Mouse (Mus musculus) CD4-positive, CD25-positive, alpha-beta regulatory T cell, adult 2 months (primary cell): ENCODE measurements around the gene Hyal6.
A peak's percentile ranks its signal among the peaks of the same experiment; 100 is the strongest.

Experiments used
- DNase-seq: peaks from one replicate; pipeline ENCODE4 v3.0.0-alpha.2; 2012; ENCODE audit warnings: low read depth, low spot score

Gene Hyal6

GRCm38 (mm10) chr6:24732945-24733344 is at the start of gene Hyal6:
Hyal6 (plus strand) TSS chr6:24733245.
- DNase-seq, result no peak

- DNase-seq, result no peak
These were observed 45.2 kb upstream of the Hyal6 start for GRCm38 (mm10) chr6:24687871-24688270.

DNA sequence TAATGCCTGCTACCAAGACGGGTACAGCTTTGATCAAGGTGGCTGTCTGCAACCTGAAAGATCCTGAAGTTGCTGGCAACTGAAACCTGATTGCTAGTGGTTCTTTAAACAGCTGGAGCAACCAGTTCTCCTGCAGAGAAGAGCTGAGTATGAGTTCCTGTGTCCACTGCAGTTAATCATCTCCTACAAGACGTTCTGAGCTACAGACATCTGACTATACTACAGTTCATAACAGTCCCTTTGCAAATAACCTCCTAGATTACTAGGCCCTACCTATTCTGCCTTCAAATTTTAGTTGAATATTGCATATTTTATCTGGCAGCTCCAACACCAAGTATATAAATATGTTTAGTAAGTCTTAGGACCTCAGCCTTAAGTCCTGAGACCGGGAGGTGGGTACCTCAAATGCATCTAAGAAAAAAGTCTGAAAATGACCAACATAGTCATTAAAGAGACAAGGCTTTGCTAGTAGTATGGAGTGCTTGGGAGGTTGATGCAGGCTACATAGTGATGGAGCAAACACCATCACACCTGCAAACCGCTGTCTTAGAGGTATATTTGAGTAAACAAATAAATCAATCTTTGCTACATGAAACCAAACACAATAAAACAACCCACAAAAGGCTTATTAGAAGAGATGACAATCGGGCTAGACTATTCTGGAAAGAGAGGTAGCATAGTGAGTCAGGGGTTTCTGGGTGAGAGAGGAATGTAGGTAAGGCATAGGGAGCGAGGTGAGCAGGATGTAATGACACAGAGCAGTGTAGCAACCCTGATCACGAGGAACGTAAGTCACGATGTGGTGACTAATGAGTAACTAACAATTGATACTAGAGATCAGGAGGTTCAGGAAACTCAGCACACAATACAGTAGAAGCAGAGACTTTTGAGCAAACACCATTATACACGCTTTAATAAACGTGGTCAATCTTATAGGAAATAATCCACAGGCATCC is 38.3 kb upstream of the Hyal6 start:
- DNase-seq, result no peak

- no peak for DNase-seq
These were observed 36.9 kb upstream of the Hyal6 start for GRCm38 (mm10) chr6:24696117-24696516.

DNA sequence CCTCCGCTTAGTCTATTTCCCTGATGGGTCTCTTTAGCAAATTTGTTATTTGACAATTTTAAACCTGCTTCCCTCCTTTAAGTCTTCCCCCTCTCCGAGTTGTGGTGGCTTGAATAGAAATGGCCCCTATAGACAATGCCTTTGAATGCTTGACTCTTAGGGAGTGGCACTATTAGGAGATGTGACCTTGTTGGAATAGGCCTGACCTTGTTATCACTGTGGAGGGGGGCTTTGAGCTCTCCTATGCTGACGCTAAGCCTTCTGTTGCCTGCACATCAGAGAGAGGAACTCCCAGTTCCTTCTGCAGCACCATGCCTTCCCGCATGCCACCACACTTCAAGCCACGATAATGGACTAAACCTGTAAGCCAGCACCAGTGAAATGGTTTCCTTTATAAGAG is 35.8 kb upstream of the Hyal6 start:
- no peak for DNase-seq

DNA sequence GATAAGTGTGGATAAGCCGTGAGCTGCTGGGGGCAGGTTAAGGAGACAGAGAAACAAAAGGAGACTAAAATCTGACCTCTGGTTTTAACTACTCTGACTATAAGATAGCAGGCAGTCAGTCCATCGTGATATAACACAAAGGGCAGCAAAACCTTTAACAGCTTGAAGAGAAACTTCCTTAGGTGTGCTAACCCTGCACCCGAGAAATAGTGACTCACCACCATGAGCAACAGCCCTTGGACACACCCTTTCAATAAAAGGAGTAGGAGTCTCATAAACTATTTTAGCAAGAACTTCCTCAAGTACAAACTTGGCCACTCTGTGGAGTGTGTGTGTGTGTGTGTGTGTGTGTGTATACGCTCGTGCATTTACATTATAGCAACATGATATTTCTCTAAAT is 26.0 kb upstream of the Hyal6 start:
- DNase-seq, result no peak

DNA sequence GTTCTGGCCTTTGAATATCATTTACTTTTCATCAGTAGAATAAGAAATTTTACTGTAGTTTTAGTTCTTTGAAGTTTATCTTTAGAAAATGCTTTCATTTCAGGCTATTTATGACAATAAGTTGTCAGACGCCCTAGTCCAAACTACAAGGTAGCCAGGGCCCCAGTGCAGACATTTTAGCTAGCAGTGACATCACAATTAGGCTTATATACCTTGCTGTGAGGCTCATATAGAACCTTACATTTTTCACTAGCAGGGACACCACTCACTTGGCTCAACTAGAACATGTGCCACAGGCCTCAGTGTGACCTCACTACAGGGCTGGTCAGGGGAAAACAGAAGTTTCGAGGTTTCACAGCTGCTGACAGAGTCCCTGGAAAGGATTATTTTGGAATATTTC is 25.5 kb upstream of the Hyal6 start:
- no peak for DNase-seq

DNA sequence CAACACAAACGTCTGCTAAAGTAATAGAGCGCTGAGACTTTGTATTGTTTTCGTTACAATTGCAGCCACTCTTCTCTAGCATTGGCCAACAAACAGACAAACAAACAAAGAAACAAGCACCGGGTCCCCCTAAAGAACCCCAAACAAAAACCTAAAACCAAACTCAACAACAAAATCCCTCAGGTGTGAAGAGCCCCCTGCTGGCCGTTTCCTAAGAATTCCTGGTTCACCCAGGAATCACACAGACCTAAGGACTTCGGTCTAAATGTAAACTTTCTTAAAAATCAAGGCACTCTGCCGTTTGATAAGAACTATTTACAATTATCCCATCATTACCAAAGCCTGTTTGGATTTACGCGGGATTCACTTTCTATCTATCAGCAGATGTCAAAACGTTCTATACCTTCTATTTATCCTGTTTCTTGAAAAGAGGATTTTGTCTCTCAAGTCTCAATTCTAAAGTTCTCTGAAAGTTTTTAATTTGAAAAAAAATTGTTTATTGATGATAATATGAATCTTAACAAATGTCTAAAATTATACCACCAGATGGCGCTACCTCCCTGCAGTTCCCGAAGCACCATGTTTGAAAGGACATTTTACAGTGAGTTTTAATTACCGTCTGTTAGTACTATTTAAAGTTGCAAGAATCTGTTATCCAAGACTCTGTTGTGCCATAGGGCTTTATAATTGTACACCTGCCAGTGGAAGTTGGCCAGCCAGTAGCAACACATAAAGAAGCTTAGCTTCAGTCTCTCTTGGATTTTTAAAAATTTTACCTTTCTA is 11.5 kb upstream of the Hyal6 start:
- DNase-seq, result peak; percentile 58

DNA sequence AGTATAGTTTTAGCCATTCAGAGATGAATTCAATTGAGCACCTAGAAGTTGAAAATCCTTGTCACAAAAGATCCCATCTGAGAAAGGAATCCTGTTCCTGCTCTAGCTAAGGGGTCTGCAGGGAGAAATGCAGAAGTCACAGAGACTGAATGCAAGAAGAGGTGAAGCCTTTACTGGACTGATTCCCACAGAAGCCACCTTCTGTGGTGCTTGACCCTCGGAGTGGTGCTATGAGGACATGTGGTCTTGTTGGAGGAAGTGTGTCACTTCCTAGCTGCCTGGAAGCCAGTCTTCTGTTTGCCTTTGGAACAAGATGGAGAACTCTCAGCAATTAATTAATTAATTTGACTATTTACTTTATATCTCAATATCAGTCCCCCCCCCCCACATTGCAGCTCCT is 4.9 kb upstream of the Hyal6 start:
- no peak for DNase-seq

DNA sequence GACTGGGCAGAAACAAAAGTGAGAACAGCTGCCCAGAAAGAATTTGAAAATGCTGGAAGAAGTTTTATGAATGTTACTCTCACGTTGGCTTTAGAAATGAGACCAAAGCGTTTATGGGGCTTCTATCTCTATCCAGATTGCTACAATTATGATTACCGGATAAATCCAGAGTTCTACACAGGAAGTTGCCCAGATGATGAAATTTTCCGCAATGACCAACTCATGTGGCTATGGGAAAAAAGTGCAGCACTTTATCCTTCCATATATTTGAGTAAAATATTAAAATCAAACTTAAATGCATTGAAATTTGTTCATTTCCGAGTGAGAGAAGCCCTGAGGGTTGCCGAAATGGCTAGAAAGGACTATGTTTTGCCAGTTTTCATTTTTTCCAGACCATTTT is 1.5 kb downstream of the Hyal6 start:
- no peak for DNase-seq

DNA sequence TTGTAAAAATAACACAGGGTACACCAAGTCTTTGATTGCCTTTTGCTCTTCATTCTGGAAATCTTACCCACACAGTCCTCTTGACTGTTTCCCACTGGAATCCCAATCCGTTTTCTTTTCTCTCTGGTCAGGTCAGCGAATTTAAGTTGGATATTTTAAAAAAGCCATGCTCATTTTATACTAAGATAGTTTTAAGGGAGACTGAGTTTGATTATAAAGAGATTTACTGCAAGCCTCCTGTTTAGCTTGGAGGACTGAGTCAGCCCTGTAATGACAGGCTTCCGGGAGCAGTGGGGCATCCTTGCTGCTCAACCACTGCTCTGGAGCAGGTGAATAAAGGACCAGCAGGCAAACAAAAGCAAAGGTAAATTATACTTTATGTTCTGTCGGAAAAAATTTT is 15.0 kb downstream of the Hyal6 start, which contains the start of gene Hyal4:
TSS of gene Hyal4 (plus strand) at position 301 of the 400 bp plus-strand sequence.
- no peak for DNase-seq

- no peak for DNase-seq
These were observed 26.2 kb downstream of the Hyal6 start for GRCm38 (mm10) chr6:24759281-24759680.

DNA sequence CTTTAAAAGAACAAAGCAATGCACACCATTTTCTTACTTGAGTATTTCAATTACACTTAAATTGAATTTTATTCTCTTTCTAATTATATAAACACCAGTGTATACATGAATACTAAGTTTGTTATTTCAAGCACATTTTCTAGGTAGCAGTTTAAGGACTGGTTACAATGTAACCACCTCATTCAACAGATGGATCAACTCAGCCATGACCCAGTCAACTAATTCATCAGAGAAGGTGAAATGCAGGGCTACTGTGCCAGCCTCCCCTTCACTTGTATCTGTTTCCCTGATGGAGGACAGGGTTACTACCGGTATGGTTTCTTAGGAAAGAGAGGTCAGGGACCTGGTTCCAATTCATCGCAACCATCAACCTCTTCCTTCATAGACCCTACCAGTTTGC is 33.2 kb downstream of the Hyal6 start:
- DNase-seq, result no peak

DNA sequence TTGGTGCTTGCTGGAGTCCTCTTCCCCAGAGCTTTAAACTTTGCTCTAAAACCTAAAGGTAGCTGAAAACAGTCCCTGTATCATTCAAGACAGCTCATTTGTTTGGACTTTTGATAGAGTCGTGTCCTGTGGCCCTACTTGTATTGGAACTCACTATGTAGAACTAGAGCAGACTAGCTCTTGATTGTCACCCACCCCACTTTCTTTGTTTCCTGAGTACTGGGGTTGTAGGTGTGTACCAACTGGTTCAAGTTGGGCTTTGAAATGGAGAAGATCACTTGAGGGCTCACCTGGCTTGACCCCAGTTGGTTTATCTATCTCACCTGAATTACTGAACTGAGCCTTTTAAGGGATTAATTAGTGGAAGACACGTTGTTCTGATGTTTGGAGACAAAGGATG is 46.1 kb downstream of the Hyal6 start:
- DNase-seq, result no peak

DNA sequence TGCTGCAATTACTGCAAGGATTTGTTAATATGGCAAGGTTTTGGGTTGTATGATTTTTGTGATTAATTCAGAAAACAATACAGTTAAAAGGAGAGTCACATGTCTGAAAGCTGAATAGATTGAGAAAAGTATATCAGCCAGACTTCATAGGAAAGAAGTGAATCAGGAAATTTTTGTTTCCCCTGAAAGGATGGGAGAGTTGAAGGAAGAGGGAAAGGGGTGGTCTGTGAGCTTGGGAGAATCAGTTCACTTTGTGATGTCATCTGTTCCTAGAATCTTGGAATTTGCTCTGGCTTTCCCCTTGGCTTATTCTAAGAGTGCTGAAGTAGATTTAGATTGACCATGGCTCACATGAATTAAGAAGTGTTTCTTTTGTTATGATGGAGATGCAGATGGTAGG is 57.8 kb downstream of the Hyal6 start, which contains the start of gene Spam1:
TSS of gene Spam1 (plus strand) at position 301 of the 400 bp plus-strand sequence.
- no peak for DNase-seq
